Mouse (Mus musculus) hindbrain, embryonic 10.5 days (tissue): ENCODE data around the gene Dnajc13. TPM values are rescaled to one million over a fixed set of nuclear protein-coding genes. Genes with fewer than 3 reads are reported as not detected.

Source experiments
- DNase-seq: peaks from one replicate; pipeline ENCODE4 v3.0.0-alpha.2; 2017; ENCODE audit warnings: low spot score
- H3K27ac ChIP-seq: fragments of 300-500 bp; sonication (generic); 2 replicates; pipeline ENCODE4 v1.5.1; 2016; ENCODE audit warnings: mild to moderate bottlenecking, moderate library complexity
- H3K27me3 ChIP-seq: fragments of 300-500 bp; sonication (generic); 2 replicates; pipeline ENCODE4 v1.6.1; 2016; ENCODE audit warnings: mild to moderate bottlenecking; ENCODE audit not compliant: poor library complexity, insufficient read depth, severe bottlenecking
- H3K36me3 ChIP-seq: fragments of 300-500 bp; sonication (generic); 2 replicates; pipeline ENCODE4 v1.6.1; 2016; ENCODE audit warnings: mild to moderate bottlenecking, moderate library complexity
- H3K4me1 ChIP-seq: fragments of 300-500 bp; sonication (generic); replicated peaks from 2 replicates; pipeline ENCODE4 v1.6.1; 2016; ENCODE audit warnings: mild to moderate bottlenecking
- H3K4me3 ChIP-seq: fragments of 300-500 bp; sonication (generic); 2 replicates; pipeline ENCODE4 v1.5.1; 2016; ENCODE audit warnings: mild to moderate bottlenecking, moderate library complexity
- H3K9me3 ChIP-seq: fragments of 300-500 bp; sonication (generic); 2 replicates; pipeline ENCODE4 v1.6.1; 2016; ENCODE audit warnings: mild to moderate bottlenecking, moderate library complexity
- WGBS: fragments of 180-500 bp; shearing (Covaris S2); methylation state at CpG from one replicate; pipeline ENCODE4 v1.1.7; 2016; 5-methylcytosine and 5-hydroxymethylcytosine counted together
- polyA plus RNA-seq: library from polyadenylated mRNA; unstranded; fragments of >200 nt; fragmentation: Nextera tagmentation; extraction: Ambion mirVana; gene quantifications from 2 replicates; pipeline ENCODE4 v1.2.1, GENCODE M21; 2016

Gene Dnajc13
- polyA plus RNA-seq, 1 experiment from 2014 or later = 15.8 TPM

- no peaks in the 10 kb centered on the region; the same call in 1 of the 2 replicates for H3K4me1 ChIP-seq
- H3K36me3 ChIP-seq = no peaks in the 10 kb centered on the region
- H3K27me3 ChIP-seq = no peaks in the 10 kb centered on the region
- DNase-seq = no peak
- H3K27ac ChIP-seq = no peak overlapping the region
- no peak overlapping the region for H3K4me3 ChIP-seq
- no peaks in the 10 kb centered on the region for H3K9me3 ChIP-seq
- WGBS = 88% methylated on average over 17 of the region's 17 CpGs
Observed at GRCm38 (mm10) chr9:104275084-104275785, 12.5 kb upstream of the Dnajc13 start.

- H3K36me3 ChIP-seq = no peaks in the 10 kb centered on the region
- no peaks in the 10 kb centered on the region; the same call in 1 of the 2 replicates for H3K4me1 ChIP-seq
- WGBS = 83% methylated on average over 4 of the region's 4 CpGs
- no peak for DNase-seq
- H3K27me3 ChIP-seq = no peaks in the 10 kb centered on the region
- H3K27ac ChIP-seq = no peak overlapping the region
- H3K9me3 ChIP-seq = no peaks in the 10 kb centered on the region
- no peak overlapping the region for H3K4me3 ChIP-seq
Observed at GRCm38 (mm10) chr9:104272057-104272456, 9.3 kb upstream of the Dnajc13 start.

GRCm38 (mm10) chr9:104271642-104272041 lies 8.9 kb upstream of the Dnajc13 start:
- no peak for DNase-seq
- no peaks in the 10 kb centered on the region for H3K4me1 ChIP-seq
- WGBS = 80% methylated on average over 4 of the region's 4 CpGs
- no peak overlapping the region for H3K27ac ChIP-seq
- H3K4me3 ChIP-seq = no peak overlapping the region
- no peaks in the 10 kb centered on the region for H3K36me3 ChIP-seq
- no peaks in the 10 kb centered on the region for H3K27me3 ChIP-seq
- H3K9me3 ChIP-seq = no peaks in the 10 kb centered on the region

- Histone ChIP-seq H3K9me3 (no peaks in the 10 kb centered on the region), H3K27ac (no peak overlapping the region), H3K36me3 (no peaks in the 10 kb centered on the region), H3K4me1 (no peaks in the 10 kb centered on the region), H3K4me3 (no peak overlapping the region), H3K27me3 (no peaks in the 10 kb centered on the region)
- DNase-seq = no peak
- 81% methylated on average over 3 of the region's 3 CpGs for WGBS
Observed at GRCm38 (mm10) chr9:104269944-104270343, 7.2 kb upstream of the Dnajc13 start.

GRCm38 (mm10) chr9:104269349-104269871 lies 6.7 kb upstream of the Dnajc13 start:
- Histone ChIP-seq H3K27me3 (no peaks in the 10 kb centered on the region), H3K27ac (no peak overlapping the region; the same call in 1 of the 2 replicates), H3K4me3 (no peak overlapping the region), H3K9me3 (no peaks in the 10 kb centered on the region), H3K4me1 (no peaks in the 10 kb centered on the region), H3K36me3 (no peaks in the 10 kb centered on the region)
- WGBS = 59% methylated on average over 10 of the region's 10 CpGs
- DNase-seq = no peak

- Histone ChIP-seq H3K27me3 (no peaks in the 10 kb centered on the region), H3K27ac (no peak overlapping the region), H3K4me3 (no peak overlapping the region), H3K36me3 (no peaks in the 10 kb centered on the region), H3K4me1 (peaks cover 18% of the 10 kb centered on the region), H3K9me3 (no peaks in the 10 kb centered on the region)
- 76% methylated on average over 2 of the region's 2 CpGs for WGBS
- DNase-seq = no peak
Observed at GRCm38 (mm10) chr9:104264567-104264966, 1.8 kb upstream of the Dnajc13 start.

- peak; percentile 68 for DNase-seq
- H3K36me3 ChIP-seq = no peaks in the 10 kb centered on the region
- no peaks in the 10 kb centered on the region for H3K27me3 ChIP-seq
- peaks cover 18% of the 10 kb centered on the region for H3K4me1 ChIP-seq
- peak overlapping the region; percentile 93 for H3K4me3 ChIP-seq
- H3K27ac ChIP-seq = peak overlapping the region; percentile 95
- under 1% methylated on average over 46 of the region's 46 CpGs for WGBS
- H3K9me3 ChIP-seq = no peaks in the 10 kb centered on the region
Observed at GRCm38 (mm10) chr9:104262016-104262762, 541 bp downstream of the Dnajc13 start.

GRCm38 (mm10) chr9:104260306-104260705 lies 2.4 kb downstream of the Dnajc13 start:
- Histone ChIP-seq H3K36me3 (no peaks in the 10 kb centered on the region), H3K4me1 (peaks cover 18% of the 10 kb centered on the region), H3K4me3 (no peak overlapping the region), H3K9me3 (no peaks in the 10 kb centered on the region), H3K27me3 (no peaks in the 10 kb centered on the region), H3K27ac (no peak overlapping the region)
- DNase-seq = no peak
- WGBS = 66% methylated on average over 4 of the region's 4 CpGs

- no peaks in the 10 kb centered on the region for H3K36me3 ChIP-seq
Observed at GRCm38 (mm10) chr9:104256085-104256484, 6.6 kb downstream of the Dnajc13 start.

GRCm38 (mm10) chr9:104254408-104255180 lies 8.1 kb downstream of the Dnajc13 start:
- Histone ChIP-seq H3K9me3 (no peaks in the 10 kb centered on the region), H3K36me3 (no peaks in the 10 kb centered on the region), H3K27ac (no peak overlapping the region), H3K27me3 (no peaks in the 10 kb centered on the region), H3K4me1 (no peaks in the 10 kb centered on the region), H3K4me3 (no peak overlapping the region)
- DNase-seq = no peak
- WGBS = 80% methylated on average over 9 of the region's 9 CpGs

More at GRCm38 (mm10) chr9:104256085-104256484, 6.6 kb downstream of the Dnajc13 start:
- H3K9me3 ChIP-seq = no peaks in the 10 kb centered on the region
- no peaks in the 10 kb centered on the region for H3K27me3 ChIP-seq
- no peak overlapping the region for H3K4me3 ChIP-seq
- WGBS = 82% methylated on average over 2 of the region's 2 CpGs
- no peak overlapping the region for H3K27ac ChIP-seq
- no peak for DNase-seq
- peaks cover 9% of the 10 kb centered on the region for H3K4me1 ChIP-seq

- WGBS = 96% methylated on average over 3 of the region's 3 CpGs
- H3K4me1 ChIP-seq = no peaks in the 10 kb centered on the region
Observed at GRCm38 (mm10) chr9:104252637-104253036, 10.1 kb downstream of the Dnajc13 start.

GRCm38 (mm10) chr9:104251687-104252086 lies 11.0 kb downstream of the Dnajc13 start:
- H3K4me3 ChIP-seq = no peak overlapping the region
- H3K4me1 ChIP-seq = no peaks in the 10 kb centered on the region
- WGBS = 87% methylated on average over 4 of the region's 4 CpGs
- peaks cover 3% of the 10 kb centered on the region for H3K36me3 ChIP-seq
- H3K27ac ChIP-seq = no peak overlapping the region
- H3K27me3 ChIP-seq = no peaks in the 10 kb centered on the region
- no peaks in the 10 kb centered on the region for H3K9me3 ChIP-seq
- DNase-seq = no peak

More at GRCm38 (mm10) chr9:104252637-104253036, 10.1 kb downstream of the Dnajc13 start:
- no peaks in the 10 kb centered on the region for H3K27me3 ChIP-seq
- H3K27ac ChIP-seq = no peak overlapping the region
- H3K4me3 ChIP-seq = no peak overlapping the region
- H3K9me3 ChIP-seq = no peaks in the 10 kb centered on the region
- H3K36me3 ChIP-seq = no peaks in the 10 kb centered on the region
- no peak for DNase-seq
